Mouse (Mus musculus) A20 (cell line): ENCODE results near the gene Pdzk1ip1.

Experiments used
- DNase-seq: peaks from one replicate; pipeline ENCODE4 v3.0.0-alpha.2; 2011; ENCODE audit warnings: low read depth, low spot score

The Pdzk1ip1 gene

DNA sequence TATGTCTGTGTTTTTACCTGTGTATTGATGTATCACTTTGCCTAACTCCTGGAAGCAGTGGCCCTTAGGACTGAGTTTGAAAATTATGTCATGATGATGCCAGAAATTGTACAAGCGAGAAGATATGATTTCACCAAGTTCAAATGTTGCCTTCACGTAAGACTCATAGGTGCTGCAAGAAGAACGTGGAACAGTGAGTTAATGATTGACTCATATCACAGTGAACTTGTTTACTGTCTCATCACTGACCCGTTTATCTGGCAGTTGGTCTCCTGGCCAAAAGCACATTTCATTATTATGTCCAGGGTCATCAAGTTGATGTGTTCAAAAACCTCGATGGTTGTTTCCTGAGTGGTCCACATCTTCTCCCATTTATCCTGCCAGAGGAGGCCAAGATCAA is 33.1 kb downstream of the Pdzk1ip1 start:
- DNase-seq, result no peak

DNA sequence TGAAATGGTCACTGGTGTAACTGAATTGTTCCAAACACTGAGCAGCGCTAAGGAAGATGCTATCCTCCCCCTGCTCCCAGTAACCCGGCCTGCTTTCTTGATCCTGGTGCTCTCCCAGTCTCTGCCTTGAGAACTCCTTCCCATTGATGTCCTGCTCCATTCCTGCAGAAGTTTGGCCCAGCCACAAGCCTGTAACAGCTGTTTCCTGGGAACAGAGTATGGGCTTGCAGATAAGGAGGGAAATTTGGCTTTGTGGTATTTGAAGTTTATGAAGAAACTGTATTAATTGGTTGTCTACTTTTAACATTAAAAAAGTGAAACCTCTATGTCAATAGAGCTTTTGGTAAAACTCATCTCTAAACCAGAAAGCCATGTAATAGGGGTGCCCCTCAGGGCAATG is 35.0 kb downstream of the Pdzk1ip1 start:
- no peak for DNase-seq

GRCm38 (mm10) chr4:115124713-115125112 is 36.2 kb downstream of the Pdzk1ip1 start:
- no peak for DNase-seq

DNA sequence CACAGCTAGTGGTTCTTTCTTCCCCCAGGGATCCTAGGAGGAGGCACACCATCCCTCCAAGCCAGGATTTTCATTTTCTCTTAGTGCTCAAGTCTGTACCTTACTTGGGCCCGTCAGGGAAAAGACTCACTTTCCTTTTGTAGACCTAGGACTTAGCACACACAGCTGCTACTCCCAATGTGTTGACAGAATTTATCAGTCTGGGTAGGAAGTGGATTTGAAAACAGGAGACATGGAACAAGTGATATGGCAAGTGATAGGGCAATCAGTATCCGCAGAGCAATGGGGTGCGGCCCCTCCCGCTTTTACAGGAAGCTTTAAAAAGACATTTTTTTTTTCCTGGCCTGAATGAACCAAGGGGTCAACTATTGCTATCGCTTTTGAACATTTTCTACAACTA is 44.6 kb downstream of the Pdzk1ip1 start:
- no peak for DNase-seq

GRCm38 (mm10) chr4:115133621-115134295 is 45.2 kb downstream of the Pdzk1ip1 start, which contains the start of gene Cyp4x1:
TSS of gene Cyp4x1 (minus strand) at chr4:115134281.
- DNase-seq, result no peak

GRCm38 (mm10) chr4:115134296-115134630 is 45.8 kb downstream of the Pdzk1ip1 start:
- DNase-seq, result no peak
